Mouse (Mus musculus) liver, embryonic 12.5 days (tissue): Measurements from ENCODE around the gene Ybx3. TPM values are rescaled to one million over a fixed set of nuclear protein-coding genes. Genes with fewer than 3 reads are reported as not detected.

Experiments used
- ATAC-seq: fragments of 200-750 bp; cut with Nextera tagmentation; 2 replicates; pipeline ENCODE4 v1.8.0; 2017; ENCODE audit warnings: moderate number of reproducible peaks, mild to moderate bottlenecking, moderate library complexity
- H3K27ac ChIP-seq: fragments of 300-500 bp; sonication (generic); 2 replicates; pipeline ENCODE4 v1.5.1; 2016; ENCODE audit warnings: mild to moderate bottlenecking
- H3K27me3 ChIP-seq: fragments of 300-500 bp; sonication (generic); replicated peaks from 2 replicates; pipeline ENCODE4 v1.6.1; 2016; ENCODE audit warnings: mild to moderate bottlenecking, moderate library complexity
- H3K36me3 ChIP-seq: fragments of 300-500 bp; sonication (generic); 2 replicates; pipeline ENCODE4 v1.6.1; 2016; ENCODE audit warnings: mild to moderate bottlenecking, moderate library complexity
- H3K4me1 ChIP-seq: fragments of 300-500 bp; sonication (generic); 2 replicates; pipeline ENCODE4 v1.6.1; 2016
- H3K4me2 ChIP-seq: fragments of 300-500 bp; sonication (generic); 2 replicates; pipeline ENCODE4 v1.6.1; 2016; ENCODE audit warnings: mild to moderate bottlenecking, moderate library complexity
- H3K4me3 ChIP-seq: fragments of 300-500 bp; sonication (generic); 2 replicates; pipeline ENCODE4 v1.5.1; 2016; ENCODE audit warnings: mild to moderate bottlenecking, moderate library complexity
- H3K9ac ChIP-seq: fragments of 300-500 bp; sonication (generic); 2 replicates; pipeline ENCODE4 v1.6.1; 2016; ENCODE audit warnings: mild to moderate bottlenecking, moderate library complexity
- H3K9me3 ChIP-seq: fragments of 300-500 bp; sonication (generic); replicated peaks from 2 replicates; pipeline ENCODE4 v1.6.1; 2016; ENCODE audit warnings: mild to moderate bottlenecking, moderate library complexity
- WGBS: fragments of 180-500 bp; shearing (Covaris S2); methylation state at CpG from one replicate; pipeline ENCODE4 v1.1.7; 2016; ENCODE audit not compliant: insufficient replicate concordance; 5-methylcytosine and 5-hydroxymethylcytosine counted together
- polyA plus RNA-seq: library from polyadenylated mRNA; unstranded; fragments of >200 nt; fragmentation: Nextera tagmentation; extraction: Ambion mirVana; gene quantifications from 2 replicates; pipeline ENCODE4 v1.2.1, GENCODE M21; 2016

The Ybx3 gene
- polyA plus RNA-seq: 88.6 and 105 TPM in 2 replicates

DNA sequence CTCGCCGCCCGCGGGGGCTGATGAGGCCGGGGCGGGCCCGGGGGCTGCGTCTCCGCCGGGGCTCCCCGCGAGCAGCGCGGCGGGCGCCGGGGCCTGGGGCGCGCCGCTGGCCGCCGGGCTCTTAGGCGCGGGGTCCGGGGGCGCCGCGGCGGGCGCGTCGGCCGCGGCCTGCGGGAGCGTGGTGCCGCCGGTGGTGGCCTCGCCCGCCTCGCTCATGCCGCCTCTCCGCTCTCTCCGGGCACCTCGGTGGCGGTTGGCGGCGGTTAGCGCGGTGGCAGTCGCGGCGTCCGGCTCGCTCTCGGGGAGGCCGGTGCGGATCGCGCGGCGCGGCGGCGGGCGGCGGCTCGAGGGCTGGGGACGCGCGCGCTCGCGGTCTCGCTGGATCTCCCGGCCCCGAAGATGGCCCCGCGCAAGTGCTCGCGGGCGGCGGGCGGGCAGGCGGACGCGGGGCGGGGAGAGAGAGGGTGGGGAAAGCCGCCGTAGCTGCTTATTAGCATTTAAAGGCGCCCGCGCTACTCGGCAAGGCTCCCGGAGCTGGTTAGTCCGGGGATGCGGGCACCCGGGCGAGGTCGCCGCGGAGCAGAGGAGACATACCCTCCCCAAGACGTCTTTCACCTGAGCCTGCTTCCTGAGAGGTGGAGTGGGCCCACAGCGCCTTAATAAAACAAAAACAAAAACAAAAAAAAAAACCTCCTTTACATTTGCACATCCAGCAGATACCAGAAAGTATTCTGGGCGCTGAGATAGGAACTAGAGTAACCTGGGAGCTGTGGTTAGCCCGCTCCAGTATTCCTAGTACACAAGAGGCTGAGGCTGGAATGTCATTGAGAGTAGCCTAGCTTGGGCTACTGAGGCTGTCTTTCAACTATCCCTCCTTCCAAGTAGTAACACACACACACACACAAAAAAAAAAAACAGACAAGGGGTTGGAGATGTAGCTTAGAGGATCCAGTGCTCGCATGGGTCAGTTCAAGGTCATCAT is at the start of gene Ybx3:
Gene Ybx3, minus strand, starts transcription at position 437 of the 982 bp plus-strand sequence.
- Histone ChIP-seq H3K36me3 (peaks cover 9% of the 10 kb centered on the region), H3K4me3 (peak within 1 kb of the TSS; percentile 98), H3K9me3 (no peaks in the 10 kb centered on the region), H3K4me1 (peaks cover 45% of the 10 kb centered on the region), H3K4me2 (peak within 1 kb of the TSS; percentile 77), H3K9ac (peak within 1 kb of the TSS; percentile 97), H3K27ac (peak within 1 kb of the TSS; percentile 98), H3K27me3 (peaks cover 11% of the 10 kb centered on the region; the same call in 1 of the 2 replicates)
- WGBS: 1% methylated on average over 103 of the region's 107 CpGs
- peak; percentile 85 for ATAC-seq

DNA sequence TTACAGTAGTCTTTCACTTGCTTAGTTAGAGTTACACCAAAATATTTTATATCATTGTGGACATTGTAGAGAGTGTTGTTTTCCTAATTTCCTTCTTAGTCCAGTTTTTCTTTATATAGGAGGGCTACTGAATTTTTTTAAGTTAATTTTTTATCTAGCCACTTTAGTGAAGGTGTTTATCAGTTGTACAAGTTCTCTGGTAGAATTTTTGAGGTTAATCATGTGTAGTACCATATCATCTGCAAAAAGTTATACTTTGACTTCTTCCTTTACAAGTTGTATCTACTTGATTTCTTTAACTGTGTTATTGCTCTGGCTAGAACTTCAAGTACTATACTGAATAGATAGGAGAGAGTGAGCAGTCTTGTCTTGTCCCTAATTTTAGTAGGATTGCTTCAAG is 48.4 kb upstream of the Ybx3 start:
- no peak overlapping the region for H3K9ac ChIP-seq
- H3K9me3 ChIP-seq: 0 out of 2 replicates have a peak, but pooled peaks cover 3% of the 10 kb centered on the region
- H3K4me3 ChIP-seq: no peak overlapping the region
- no peaks in the 10 kb centered on the region for H3K4me1 ChIP-seq
- ATAC-seq: no peak
- no peak overlapping the region for H3K4me2 ChIP-seq
- H3K27ac ChIP-seq: no peak overlapping the region
- H3K27me3 ChIP-seq: peaks cover 28% of the 10 kb centered on the region
- H3K36me3 ChIP-seq: no peaks in the 10 kb centered on the region

DNA sequence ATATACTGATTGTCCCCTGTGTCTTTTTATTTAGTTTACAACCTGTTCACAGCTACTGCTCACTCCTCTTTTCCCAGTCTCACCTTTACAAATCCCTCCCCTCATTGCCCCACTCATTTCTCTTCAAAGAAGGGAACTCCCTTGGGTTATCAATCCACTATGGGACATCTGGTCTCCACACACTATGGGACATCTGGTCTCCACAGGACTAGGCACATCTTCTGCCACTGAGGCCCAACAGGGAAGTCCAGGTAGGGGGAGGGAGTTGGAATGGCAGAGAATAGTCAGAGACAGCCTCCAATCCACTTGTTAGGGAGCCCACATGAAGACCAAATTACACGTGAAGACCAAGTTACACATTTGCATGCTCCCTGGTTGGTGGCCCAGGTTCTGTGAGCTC is 45.8 kb upstream of the Ybx3 start:
- Histone ChIP-seq H3K9ac (no peak overlapping the region), H3K4me1 (no peaks in the 10 kb centered on the region), H3K4me3 (no peak overlapping the region), H3K36me3 (no peaks in the 10 kb centered on the region), H3K27ac (no peak overlapping the region), H3K9me3 (no peaks in the 10 kb centered on the region), H3K4me2 (peak overlapping the region; percentile 60; the same call in 1 of the 2 replicates), H3K27me3 (peaks cover 28% of the 10 kb centered on the region)
- ATAC-seq: no peak
- WGBS: 25% methylated on average over 1 of the region's 1 CpGs

DNA sequence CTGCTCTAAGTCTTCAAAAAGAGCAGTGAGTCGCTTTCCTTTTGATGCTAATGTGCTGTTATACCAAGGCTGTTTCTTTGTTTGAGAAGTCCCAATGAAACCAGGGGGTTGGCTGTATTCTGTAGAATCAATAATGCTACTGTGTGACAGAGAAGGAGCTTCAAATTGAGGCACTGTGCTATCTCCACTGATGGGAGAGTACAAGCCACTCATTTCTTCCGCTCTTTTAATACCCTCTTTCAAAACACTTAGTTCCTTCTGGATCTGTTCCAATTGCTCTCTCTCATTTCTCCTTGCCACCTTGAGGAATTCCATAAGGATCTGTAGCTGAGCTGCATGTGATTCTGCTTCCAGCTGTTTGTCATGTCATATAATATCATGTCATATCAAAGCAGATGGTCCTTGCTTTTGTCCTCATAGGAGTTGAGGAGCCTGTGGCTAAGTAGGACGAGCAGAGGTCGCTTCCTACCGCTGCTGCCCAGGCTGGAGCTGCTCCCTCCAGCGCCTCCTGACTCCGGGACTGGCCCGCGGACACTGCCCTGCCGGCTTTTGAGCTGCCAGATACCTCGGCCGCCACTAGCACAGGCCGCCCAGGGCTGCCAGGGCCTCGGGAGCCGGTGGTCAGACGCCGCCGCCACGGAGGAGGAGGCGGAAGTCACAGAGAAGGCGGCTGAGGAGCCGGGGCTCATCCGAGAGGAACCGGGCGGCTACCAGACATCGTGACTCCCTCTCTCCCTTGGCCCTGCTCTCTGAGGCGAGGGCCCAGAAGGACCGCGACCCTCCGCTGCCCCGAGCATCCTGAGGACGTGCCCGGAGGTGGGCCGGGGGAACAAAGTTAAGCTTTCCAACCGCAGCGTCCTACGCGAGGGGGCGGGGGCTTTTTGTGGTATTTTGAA is 45.1 kb upstream of the Ybx3 start:
- Histone ChIP-seq H3K4me1 (no peaks in the 10 kb centered on the region), H3K27me3 (peaks cover 28% of the 10 kb centered on the region), H3K4me3 (peak overlapping the region; percentile 34), H3K27ac (no peak overlapping the region), H3K36me3 (no peaks in the 10 kb centered on the region), H3K9me3 (no peaks in the 10 kb centered on the region), H3K4me2 (peak overlapping the region; percentile 60), H3K9ac (peak overlapping the region; percentile 18; the same call in 1 of the 2 replicates)
- ATAC-seq: no peak
- 8% methylated on average over 39 of the region's 39 CpGs for WGBS

DNA sequence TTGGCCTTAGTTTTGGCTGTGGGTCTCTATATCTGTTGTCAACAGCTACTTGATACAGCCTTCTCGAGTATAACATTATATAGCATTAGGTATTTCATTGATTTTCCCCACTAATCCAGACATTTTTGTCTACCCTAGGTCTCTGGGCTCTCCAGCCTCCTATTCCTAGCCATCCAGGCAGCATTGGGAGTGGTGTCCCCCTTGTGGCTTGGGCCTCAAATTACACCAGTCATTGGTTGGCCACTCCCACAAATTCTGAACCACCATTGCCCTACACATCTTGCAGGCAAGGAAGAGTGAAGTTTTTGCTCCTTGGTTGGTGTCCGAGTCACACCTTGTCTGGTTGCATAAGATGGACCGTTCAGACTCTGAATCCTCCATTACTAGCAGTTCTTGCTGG is 33.3 kb upstream of the Ybx3 start:
- Histone ChIP-seq H3K36me3 (no peaks in the 10 kb centered on the region), H3K9ac (no peak overlapping the region), H3K4me3 (no peak overlapping the region), H3K27ac (no peak overlapping the region), H3K4me2 (no peak overlapping the region), H3K9me3 (no peaks in the 10 kb centered on the region), H3K27me3 (no peaks in the 10 kb centered on the region), H3K4me1 (no peaks in the 10 kb centered on the region)
- ATAC-seq: peak; percentile 24; the same call in 1 of the 2 replicates
- 52% methylated on average over 3 of the region's 3 CpGs for WGBS

DNA sequence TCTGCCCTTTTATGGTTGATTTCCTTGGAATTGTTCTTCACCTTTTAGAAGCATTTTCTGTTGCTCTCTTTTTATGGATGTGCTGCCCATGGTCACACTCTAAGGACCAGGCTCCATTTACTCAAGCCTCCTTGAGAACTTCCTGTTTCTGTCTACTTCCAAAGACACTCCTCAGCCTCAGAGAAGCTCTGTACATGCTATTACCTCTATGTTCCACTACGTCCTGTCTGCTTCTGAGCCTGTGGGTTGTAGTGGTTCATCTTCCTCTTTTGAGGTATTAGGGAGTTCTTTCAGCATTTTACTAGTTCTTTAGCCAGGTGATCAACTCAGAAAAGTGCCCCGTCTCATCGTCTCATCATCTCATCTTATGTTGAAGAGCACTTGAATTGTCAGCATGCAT is 31.3 kb upstream of the Ybx3 start:
- H3K4me1 ChIP-seq: no peaks in the 10 kb centered on the region
- no peak overlapping the region for H3K4me2 ChIP-seq
- H3K9me3 ChIP-seq: no peaks in the 10 kb centered on the region
- H3K27me3 ChIP-seq: no peaks in the 10 kb centered on the region
- H3K4me3 ChIP-seq: no peak overlapping the region
- no peak overlapping the region for H3K27ac ChIP-seq
- H3K36me3 ChIP-seq: no peaks in the 10 kb centered on the region
- H3K9ac ChIP-seq: no peak overlapping the region
- WGBS: 57% methylated on average over 3 of the region's 3 CpGs
- no peak for ATAC-seq

DNA sequence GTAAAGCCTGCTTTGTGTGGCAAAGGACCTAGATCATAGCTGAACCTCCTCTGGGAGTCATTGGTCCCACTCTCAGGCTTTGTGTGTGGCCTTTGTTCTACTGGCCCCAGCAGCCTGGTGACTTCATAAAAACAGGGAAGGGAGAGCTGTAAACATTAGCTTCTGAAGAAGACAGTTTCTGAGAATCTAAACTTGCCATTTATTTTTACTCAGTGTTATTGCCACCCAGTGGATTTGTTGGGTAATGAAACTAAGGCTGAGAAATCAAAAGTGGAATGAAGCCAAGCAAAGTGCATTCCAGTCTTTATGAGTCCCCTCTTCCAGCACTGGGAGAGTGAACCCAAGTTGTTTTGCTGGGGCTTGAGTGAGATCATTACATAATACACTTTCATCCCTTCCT is 30.5 kb upstream of the Ybx3 start:
- Histone ChIP-seq H3K27me3 (no peaks in the 10 kb centered on the region), H3K9ac (no peak overlapping the region), H3K4me3 (no peak overlapping the region), H3K36me3 (no peaks in the 10 kb centered on the region), H3K9me3 (no peaks in the 10 kb centered on the region), H3K4me2 (no peak overlapping the region), H3K4me1 (no peaks in the 10 kb centered on the region), H3K27ac (no peak overlapping the region)
- no peak for ATAC-seq

DNA sequence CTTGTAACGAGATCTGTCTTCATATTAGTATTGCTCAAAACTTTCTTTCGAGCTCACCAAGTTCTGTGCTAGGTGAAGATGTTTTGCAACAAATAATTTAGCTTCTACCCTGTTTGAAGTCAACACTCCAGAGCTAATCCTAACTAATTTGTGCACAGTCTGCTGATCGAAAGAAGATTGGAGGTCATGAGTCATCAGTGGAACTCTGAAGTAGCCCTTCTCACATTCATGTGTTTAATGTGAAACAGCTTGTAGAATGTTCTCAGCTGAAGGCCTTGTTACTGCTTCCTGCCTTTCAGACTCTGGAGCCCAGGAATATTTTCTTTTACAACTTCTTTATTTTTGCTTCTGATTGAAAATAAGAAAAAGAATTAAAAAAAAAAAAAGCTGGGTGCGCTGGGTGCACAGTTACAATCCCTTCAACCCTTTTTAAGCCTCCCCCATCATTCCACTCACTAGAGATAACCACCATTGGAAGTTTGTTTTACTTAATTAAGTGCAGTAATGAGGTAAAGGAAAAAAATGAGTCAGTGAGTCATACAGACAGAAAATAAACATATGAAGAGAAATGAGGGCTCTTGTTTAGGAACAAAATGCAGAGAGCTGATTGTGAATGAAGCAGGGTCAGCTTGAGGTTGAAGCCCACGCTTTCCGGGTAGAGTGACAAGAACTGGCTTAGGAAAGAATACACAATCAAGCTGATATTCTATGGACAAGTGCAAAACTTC is 23.0 kb upstream of the Ybx3 start:
- ATAC-seq: no peak
- WGBS: 64% methylated on average over 6 of the region's 6 CpGs

DNA sequence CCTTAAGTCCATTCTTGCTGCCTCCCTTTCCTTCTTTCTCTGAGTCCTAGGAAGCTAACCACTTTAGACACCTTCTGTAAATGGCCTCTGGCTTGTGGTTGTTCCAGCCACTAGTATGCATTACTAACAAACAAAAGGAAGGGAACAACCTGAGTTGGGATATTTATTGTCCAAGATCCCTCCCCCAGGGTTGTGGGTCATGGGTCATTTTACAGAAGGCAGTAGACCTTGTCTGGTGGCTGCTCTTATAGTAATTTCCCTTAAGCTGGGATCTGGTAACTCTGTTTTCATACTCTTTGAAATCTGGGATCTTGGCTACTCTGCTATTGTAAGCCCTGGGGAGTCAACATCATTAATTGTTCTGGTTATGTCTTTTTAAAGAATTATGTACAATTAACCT is 18.7 kb upstream of the Ybx3 start:
- Histone ChIP-seq H3K4me2 (no peak overlapping the region), H3K4me3 (no peak overlapping the region), H3K9ac (no peak overlapping the region), H3K36me3 (no peaks in the 10 kb centered on the region), H3K9me3 (no peaks in the 10 kb centered on the region), H3K4me1 (no peaks in the 10 kb centered on the region), H3K27ac (no peak overlapping the region), H3K27me3 (peaks cover 2% of the 10 kb centered on the region; the same call in 1 of the 2 replicates)
- no peak for ATAC-seq

More for the DNA sequence above, 23.0 kb upstream of the Ybx3 start:
- no peaks in the 10 kb centered on the region for H3K9me3 ChIP-seq
- H3K4me3 ChIP-seq: no peak overlapping the region
- no peak overlapping the region for H3K9ac ChIP-seq
- no peaks in the 10 kb centered on the region for H3K4me1 ChIP-seq
- H3K4me2 ChIP-seq: no peak overlapping the region
- peaks cover 3% of the 10 kb centered on the region; the same call in 1 of the 2 replicates for H3K27me3 ChIP-seq
- no peaks in the 10 kb centered on the region for H3K36me3 ChIP-seq
- H3K27ac ChIP-seq: no peak overlapping the region

DNA sequence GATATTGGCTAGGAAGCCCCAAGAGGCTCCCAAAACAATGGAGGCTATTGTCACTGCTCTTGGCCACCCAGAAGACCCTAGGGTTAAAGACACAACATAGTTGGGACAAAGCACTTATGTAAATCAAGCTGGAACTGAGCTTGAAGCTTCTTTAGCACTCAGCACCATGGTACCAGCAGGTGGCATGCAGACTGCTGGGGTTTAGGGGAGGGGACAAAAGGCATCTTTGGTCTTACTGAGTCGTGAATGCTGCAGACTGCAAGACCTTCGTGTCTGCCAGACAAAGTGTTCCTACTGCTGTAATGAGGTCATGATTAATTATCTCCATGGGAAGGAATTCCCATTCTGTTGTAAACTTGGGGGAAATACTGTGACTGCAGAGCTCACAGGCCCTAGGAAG is 17.6 kb upstream of the Ybx3 start:
- no peaks in the 10 kb centered on the region for H3K27me3 ChIP-seq
- no peak overlapping the region for H3K27ac ChIP-seq
- no peak overlapping the region for H3K4me3 ChIP-seq
- no peak for ATAC-seq
- 12% methylated on average over 2 of the region's 2 CpGs for WGBS
- H3K4me1 ChIP-seq: no peaks in the 10 kb centered on the region
- no peak overlapping the region for H3K9ac ChIP-seq
- H3K9me3 ChIP-seq: no peaks in the 10 kb centered on the region
- H3K36me3 ChIP-seq: no peaks in the 10 kb centered on the region
- no peak overlapping the region for H3K4me2 ChIP-seq

DNA sequence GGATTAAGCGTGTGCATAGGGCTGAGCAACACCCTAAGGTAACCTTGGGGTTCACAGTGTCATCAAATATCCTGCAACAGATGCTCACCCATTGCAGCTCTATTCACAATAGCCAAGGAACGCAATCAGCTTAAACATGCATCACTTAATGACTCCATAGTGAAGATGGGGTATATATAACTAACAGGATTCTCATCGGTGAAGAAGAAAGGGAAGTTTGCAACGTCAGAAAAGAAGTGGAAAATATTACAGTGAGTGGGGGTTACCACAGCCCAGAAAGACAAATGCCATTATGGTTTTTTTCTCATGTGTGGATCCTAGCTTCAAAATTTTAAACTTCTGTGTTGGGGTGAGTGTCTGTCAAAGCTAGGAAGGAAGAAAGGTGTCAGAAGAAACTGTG is 16.9 kb upstream of the Ybx3 start:
- no peaks in the 10 kb centered on the region for H3K9me3 ChIP-seq
- H3K4me2 ChIP-seq: no peak overlapping the region
- no peak overlapping the region for H3K4me3 ChIP-seq
- no peak overlapping the region for H3K27ac ChIP-seq
- ATAC-seq: no peak
- H3K27me3 ChIP-seq: no peaks in the 10 kb centered on the region
- H3K9ac ChIP-seq: no peak overlapping the region
- no peaks in the 10 kb centered on the region for H3K36me3 ChIP-seq
- H3K4me1 ChIP-seq: no peaks in the 10 kb centered on the region
- 65% methylated on average over 4 of the region's 4 CpGs for WGBS
